Mouse (Mus musculus): ENCODE data around the gene Nos2.
"Not testable (repeated sequence)": the region's sequence is repeated elsewhere in the genome, so short reads cannot be mapped to it uniquely, and the experiment has no call there.

The Nos2 gene

GRCm38 (mm10) chr11:78959841-78960520, 39.4 kb downstream of the Nos2 start:
- peak; percentile 16 for DNase-seq

DNA sequence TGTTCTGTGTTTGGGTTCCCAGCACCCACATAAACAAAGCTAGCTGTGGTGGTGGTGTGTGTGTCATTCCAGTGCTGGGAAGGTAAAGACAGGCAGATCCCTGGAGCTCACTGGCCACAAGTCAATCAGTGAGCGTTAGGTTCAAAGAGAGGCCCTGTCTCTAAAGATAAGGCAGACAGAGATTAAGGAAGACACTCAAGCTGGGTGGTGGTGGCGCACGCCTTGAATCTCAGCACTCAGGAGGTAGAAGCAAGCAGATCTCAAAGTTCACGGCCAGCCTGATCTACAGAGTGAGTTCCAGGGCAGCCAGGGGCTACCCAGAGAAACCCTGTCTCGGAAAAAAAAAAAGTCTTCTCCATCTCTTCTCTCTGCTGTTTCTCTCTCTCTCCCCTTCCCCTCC, 40.6 kb downstream of the Nos2 start:
- DNase-seq = no peak

DNA sequence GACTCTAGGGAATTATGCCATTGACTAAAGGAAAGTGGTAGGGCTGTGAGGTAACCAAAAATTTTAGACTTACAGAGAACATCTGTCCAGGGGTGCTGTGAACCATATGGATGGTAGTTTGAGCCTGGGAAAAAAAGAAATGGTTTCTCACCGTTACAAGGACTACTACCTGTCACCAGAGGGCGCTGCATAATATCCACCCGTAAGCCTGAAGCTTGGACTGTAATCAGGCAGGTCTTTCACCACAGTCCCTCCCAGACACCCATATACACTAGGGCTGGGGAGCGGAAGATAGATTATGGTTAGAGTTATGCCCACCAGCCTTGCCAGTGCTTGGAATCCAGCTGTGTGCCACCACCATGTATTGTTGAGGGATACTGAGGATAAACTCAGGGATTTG, 46.8 kb downstream of the Nos2 start:
- peak; percentile 76 for DNase-seq

DNA sequence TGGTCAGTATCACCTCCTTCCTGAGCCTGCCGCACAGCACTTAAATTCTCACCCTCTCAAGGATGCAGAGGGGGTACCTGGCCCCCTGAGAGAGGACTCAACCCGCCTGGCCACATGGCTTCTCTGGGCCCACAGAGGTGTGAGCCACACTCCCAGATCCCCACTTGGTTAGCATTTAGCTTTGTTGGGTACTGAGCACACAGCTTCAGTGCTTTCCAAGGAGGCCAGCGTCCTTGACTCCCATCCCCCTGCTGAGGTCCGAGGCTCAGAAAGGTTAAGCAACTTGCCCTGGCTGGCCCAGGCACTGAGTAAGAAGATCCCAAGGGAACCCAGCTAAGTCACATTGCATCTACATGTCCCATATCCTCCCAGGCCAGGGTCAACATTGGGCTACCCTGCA, 47.5 kb downstream of the Nos2 start:
- DNase-seq = no peak

- DNase-seq = no peak
Measured at GRCm38 (mm10) chr11:78971096-78971495, 50.5 kb downstream of the Nos2 start.

DNA sequence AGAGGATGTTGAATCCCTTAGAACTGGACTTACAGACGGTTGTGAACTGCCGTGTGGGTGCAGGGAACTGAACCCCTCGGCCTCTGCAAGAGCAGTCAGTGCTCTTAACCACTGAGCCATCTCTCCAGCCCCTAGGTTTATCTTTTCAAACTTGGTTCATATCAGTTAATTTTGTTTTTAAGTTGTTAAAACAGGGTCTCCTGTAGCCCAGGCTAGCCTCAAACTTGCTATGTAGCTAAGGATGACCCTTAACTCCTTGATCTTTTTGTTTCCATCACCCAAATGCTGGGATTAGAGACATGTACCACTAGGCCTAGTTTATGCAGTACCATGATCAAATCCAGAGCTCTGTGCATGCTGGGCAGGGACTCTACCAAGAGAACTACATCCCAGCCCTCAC, 51.2 kb downstream of the Nos2 start:
- no peak for DNase-seq

- peak; percentile 18 for DNase-seq
Measured at GRCm38 (mm10) chr11:78972328-78972727, 51.7 kb downstream of the Nos2 start.

DNA sequence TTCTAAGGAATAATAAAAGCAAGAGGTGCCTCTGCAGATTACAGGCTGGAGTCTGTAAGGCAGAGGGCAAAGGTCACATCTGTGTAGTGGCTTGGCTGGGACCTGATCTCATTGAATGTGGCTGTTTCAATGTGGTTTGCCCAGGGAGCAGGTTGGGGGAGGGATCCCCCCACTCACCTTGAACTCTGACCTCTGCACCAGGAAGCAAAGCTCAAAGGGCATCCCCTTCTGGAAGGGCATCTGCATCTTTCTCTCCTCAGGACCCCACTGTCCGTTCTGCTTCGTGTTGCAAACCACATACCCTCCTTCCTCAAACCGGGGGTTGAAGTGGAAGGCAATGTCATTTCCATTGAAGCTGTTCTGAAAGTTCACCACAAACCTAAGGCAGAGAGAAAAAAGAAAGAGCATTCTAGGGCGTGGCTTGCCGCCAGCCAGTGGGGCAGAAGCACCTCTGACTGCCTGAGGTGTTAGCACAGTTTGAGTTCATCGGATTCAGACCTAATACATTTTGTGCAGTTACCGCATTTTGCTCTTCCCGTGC, 52.3 kb downstream of the Nos2 start:
- peak; percentile 68 for DNase-seq

- DNase-seq = peak; percentile 51
Measured at GRCm38 (mm10) chr11:78973381-78974150, 53.0 kb downstream of the Nos2 start.

DNA sequence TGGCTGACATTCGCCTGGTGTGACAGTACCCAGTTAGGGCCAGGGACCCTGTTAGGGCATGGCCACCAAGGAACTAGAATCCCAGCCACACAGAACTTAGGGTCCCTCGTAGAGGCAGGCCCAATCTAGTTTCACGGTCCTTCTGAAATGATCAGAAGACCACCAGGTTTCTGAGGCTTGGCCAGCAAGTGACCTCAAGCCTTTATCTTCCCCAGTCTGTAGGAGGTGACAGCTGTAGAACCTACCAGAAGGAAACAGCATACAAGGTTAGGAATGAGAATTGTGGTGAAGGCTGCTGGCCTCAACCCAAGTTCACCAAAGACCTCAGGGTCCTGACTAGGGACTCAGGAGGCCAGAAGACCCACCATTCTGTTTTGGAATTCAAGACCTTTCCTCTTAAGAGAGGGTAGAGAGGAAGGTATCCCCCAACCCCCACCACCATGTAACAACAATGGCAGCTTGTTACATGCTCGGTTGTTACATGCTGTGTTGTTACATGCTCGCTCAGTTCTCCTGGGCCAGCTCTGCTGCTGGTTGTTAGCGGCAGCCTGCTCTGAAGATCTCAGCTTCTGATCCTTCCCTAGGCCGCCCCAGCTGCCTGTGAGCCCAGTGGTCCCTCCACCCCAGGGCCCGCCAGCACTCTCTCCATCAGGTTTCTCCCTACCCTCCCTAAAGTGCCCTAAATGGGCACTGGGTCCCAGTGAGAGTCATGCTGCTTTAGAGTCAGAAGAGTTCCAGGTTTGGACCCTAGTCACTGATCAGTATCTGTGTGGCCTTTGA, 56.3 kb downstream of the Nos2 start:
- no peak for DNase-seq

DNA sequence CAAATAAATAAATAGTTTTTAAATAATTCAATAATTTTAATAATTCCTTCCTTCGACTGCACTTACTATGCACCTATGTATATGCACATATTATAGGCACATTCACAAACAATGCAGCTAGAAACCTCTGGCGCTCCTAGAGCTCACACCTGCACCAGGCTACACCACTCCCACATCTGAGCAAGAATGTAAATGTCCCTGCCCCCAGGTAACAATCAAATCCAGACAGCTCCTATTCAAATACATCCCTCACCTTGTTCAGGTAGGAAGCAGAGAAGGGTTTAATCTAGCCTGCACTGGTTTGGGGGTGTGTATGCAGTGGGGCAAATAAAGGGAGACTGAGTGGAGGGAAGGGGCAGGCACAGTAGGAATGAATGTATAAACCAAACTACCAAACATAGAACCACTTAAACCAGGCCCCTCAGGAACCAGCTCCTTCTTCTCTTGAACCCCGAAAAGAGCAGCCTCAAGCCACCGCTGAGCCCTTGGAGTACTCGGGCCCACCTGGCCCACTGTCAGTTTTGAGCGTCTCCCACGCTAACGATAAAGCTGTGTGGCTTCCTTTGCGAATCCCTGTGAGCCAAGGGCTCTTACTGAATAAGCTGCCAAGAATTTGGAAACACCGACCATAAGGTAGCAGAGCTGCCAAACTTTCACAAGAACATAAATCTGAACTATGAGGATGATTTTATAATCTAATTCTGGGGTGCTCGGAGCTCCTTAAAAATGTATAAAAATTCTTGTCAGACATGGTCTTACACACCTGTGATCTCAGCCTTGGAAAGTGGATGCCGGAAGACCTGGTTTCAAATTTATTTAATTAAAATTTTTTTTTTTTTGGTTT, 57.8 kb downstream of the Nos2 start:
- no peak for DNase-seq

- DNase-seq = no peak
Measured at GRCm38 (mm10) chr11:78980083-78980634, 59.6 kb downstream of the Nos2 start.

DNA sequence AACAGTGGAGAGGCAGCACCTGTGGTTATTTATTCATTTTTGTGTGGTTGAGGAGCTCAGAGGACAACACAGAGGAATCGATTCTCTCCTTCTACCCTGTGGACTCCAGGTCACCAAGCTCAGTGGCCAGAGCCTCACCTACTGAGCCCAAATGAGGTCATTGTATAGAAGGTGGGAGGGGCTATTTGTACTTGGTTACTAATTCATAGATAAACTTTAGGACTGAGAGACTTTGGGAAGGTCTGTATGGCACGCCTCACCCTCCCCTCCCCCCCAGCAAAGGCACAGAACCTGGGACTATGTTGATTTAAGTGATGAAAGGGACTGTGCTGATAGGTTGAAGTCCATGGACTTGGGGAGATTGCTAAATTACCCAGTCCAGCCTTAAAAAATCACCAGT, 61.5 kb downstream of the Nos2 start:
- DNase-seq = no peak

DNA sequence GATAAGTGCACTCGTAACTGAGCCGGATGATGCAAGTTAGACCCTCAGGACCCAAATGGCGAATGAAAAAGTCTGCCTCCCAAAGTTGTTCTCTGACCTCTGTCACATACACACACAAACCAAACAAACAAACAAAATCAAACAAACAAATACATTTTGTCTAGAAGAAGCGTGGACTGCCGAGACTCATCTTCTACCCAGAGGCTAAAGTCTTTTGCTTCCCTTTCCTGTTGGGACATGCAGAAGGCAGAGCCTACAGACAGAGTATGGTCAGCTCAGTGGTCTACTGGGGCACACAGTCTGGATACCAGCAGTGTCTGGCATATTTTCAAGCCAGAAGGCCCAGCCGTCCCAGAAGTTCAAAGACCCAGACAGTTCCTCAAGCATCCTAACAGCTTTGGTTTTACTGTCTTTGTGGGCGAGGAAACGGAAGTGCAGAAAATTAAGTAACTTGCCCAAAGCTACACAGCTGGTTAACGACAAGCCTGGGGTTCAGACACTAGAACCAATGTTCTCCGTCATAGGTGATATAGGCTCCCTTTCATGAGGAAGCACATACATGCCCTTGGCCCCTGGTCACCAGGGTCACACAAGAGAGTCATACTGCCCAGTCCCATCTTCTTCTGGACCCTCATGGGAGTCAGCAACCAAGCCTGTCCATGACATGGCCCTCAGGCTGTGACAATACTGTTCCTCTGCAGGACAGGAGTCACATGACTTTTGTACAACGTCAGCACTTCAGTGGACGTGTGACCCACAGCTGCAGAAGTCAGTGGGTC, 62.1 kb downstream of the Nos2 start:
- no peak for DNase-seq

- no peak for DNase-seq
Measured at GRCm38 (mm10) chr11:78983539-78983938, 63.0 kb downstream of the Nos2 start.

DNA sequence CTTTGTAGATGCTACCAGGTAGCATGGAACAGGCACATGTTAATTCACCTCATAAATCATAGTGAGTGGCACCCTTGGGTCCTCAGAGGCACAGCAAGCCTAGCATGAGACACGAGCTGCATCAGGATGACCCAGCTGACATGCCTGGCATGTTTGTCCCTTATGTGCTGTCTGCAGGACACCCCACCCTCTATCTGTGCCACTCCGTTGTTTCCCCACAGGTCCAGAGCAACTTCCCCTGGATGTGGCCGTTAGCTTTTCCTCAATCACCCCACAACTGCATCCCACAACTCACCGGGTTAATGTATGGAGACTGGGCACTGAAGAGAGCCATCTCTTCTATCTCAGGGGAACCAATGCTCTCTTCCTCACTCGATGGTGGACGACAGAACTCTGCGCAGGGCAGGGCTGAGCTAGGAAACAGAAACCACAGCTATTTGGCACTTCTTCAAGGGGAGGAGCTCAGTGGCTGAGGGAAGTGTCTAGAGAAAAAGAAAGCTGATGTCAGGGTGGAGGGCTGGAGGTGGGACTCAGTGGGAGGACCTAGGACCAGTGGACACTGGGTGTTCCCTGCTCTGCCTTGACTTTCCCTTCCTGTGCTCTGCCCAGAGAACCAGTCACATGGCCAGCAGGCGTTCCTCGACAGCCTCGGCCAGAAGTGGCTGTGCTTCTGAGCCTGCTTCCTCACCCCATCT, 64.0 kb downstream of the Nos2 start, which contains the start of gene Lgals9:
Lgals9 (minus strand) TSS at position 464 of the 695 bp plus-strand sequence.
- DNase-seq = no peak

DNA sequence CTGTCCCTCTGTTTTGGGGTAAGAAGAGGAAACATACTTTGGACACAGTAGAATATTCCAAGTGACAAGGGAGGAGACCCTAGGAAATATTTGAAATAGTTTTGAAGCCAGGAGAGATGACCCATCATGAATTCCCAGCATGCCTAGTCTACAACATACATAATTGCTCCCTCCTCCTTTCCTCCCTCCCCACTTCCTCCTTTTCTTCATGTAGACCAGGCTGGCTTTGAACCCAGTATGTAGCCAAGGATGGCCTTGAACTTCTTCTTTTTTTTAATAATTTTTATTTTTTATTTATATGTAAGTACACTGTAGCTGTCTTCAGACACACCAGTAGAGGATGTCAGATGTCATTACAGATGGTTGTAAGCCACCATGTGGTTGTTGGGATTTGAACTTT, 64.9 kb downstream of the Nos2 start:
- DNase-seq = no peak

DNA sequence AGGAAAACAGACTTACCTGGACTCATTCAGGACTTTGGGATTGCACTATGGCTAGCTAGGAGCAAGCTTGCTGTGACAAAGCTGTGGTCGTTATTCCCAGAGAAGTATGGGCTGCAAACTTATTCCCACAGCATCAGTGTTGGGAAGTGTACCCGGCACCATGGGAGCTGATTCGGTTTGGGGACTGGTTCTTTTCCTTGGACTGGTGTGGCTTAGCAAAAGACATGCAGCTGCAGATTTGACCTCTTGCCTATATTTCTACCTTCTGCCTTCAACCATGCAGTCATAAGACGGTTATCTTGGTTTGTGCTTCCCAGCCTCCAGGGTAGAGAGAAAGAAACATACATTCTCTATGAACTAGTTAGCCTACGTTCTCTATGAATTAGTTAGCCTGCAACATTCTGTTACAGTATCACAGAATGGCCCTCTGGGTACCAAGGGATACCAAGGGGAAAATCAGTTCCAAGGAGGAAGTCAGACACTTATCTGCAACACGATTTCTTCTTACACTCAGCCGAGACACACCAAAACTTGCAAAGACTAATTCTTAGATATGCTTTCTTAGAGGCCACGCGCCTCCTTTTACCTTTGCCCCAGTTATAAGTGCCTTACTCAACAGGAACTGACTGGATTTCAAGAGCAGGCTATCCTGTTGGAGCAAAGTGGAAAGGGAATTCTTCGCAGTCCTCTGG, 65.9 kb downstream of the Nos2 start:
- DNase-seq = no peak

GRCm38 (mm10) chr11:78989206-78989605, 68.6 kb downstream of the Nos2 start:
- not testable (repeated sequence) for DNase-seq

DNA sequence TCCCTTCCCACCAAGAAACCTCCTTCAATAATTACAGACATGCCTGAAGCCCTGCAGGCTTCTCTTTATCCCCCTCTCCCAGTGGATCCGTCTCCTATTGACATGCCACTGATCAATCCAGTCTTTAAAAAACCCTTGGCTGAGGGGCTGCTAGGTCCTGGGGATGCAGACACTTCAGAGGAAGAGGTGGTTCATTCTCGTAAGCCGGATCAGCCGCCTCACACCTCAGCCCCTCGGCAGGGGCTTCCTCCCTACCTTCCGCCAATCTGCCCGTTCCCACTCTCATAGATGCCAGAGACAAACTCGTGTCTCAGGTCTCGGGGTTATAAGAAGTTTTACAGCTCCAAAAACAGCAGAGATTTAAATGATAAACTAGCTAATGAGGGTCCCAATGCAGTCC, 69.5 kb downstream of the Nos2 start:
- no peak for DNase-seq

Data from embryo, embryonic 11 days (tissue).